Mouse (Mus musculus): Measurements from ENCODE around the gene Slc7a5. TPM values are rescaled to one million over a fixed set of nuclear protein-coding genes. Genes with fewer than 3 reads are reported as not detected.

Gene Slc7a5
- polyA plus RNA-seq, 1 experiment from 2014 or later: 18.4 TPM

DNA sequence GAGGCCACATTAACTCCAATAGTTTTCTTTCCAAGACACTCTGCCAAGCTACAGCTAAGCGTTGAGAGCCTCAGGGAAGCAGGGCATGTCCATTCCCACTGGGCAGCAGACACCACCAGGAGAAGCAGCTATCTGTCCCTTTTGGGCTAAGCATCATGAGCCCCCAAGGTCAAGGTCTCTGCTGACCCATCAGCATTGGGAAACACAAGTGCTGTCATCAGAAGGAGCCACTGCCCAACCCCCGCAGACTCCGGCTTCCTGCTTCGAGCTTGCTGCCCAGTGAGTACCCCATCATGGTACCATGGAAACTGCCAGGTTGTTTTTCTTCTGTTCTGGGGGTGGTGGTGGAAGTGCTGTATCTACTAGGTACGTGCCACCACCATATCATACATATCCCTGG is 39.3 kb downstream of the Slc7a5 start:
- no peak overlapping the region for H3K4me3 ChIP-seq (ENCODE audit: low read depth, low read length)
- no peak overlapping the region for H3K4me2 ChIP-seq
- 80% methylated on average over 5 of the region's 5 CpGs for WGBS (ENCODE audit: insufficient replicate concordance)
- peaks cover 7% of the 10 kb centered on the region for H3K4me1 ChIP-seq (ENCODE audit: control insufficient read depth, insufficient read depth, low read length)
- no peaks in the 10 kb centered on the region for H3K36me3 ChIP-seq (ENCODE audit: control insufficient read depth, insufficient read depth, low read length)
- H3K9me3 ChIP-seq (replicated peaks; ENCODE audit: control insufficient read depth, low read length): no peaks in the 10 kb centered on the region
- H3K27ac ChIP-seq (ENCODE audit: low read depth, low read length): no peak overlapping the region
- no peak for ATAC-seq (replicated peaks; ENCODE audit: insufficient number of reproducible peaks, low FRiP score, low TSS enrichment)
- peaks cover 6% of the 10 kb centered on the region for H3K27me3 ChIP-seq (ENCODE audit: control insufficient read depth, insufficient read depth, low read length)
- no peak overlapping the region for H3K9ac ChIP-seq (ENCODE audit: low read depth, low read length)

GRCm38 (mm10) chr8:121865356-121865755 is 42.1 kb downstream of the Slc7a5 start:
- Histone ChIP-seq H3K4me1 (ENCODE audit: control insufficient read depth, insufficient read depth, low read length) (no peaks in the 10 kb centered on the region), H3K27me3 (ENCODE audit: control insufficient read depth, insufficient read depth, low read length) (no peaks in the 10 kb centered on the region), H3K4me2 (no peak overlapping the region), H3K4me3 (ENCODE audit: low read depth, low read length) (no peak overlapping the region), H3K36me3 (ENCODE audit: control insufficient read depth, insufficient read depth, low read length) (no peaks in the 10 kb centered on the region), H3K9ac (ENCODE audit: low read depth, low read length) (no peak overlapping the region), H3K9me3 (replicated peaks; ENCODE audit: control insufficient read depth, low read length) (no peaks in the 10 kb centered on the region), H3K27ac (ENCODE audit: low read depth, low read length) (no peak overlapping the region)
- no peak for ATAC-seq (replicated peaks; ENCODE audit: insufficient number of reproducible peaks, low FRiP score, low TSS enrichment)
- WGBS (ENCODE audit: insufficient replicate concordance): 76% methylated on average over 8 of the region's 8 CpGs

GRCm38 (mm10) chr8:121861806-121862548 is 45.5 kb downstream of the Slc7a5 start:
- Histone ChIP-seq H3K9me3 (replicated peaks; ENCODE audit: control insufficient read depth, low read length) (no peaks in the 10 kb centered on the region), H3K36me3 (ENCODE audit: control insufficient read depth, insufficient read depth, low read length) (no peaks in the 10 kb centered on the region), H3K27me3 (ENCODE audit: control insufficient read depth, insufficient read depth, low read length) (no peaks in the 10 kb centered on the region), H3K9ac (ENCODE audit: low read depth, low read length) (no peak overlapping the region), H3K4me3 (ENCODE audit: low read depth, low read length) (no peak overlapping the region), H3K4me2 (no peak overlapping the region), H3K4me1 (ENCODE audit: control insufficient read depth, insufficient read depth, low read length) (no peaks in the 10 kb centered on the region), H3K27ac (ENCODE audit: low read depth, low read length) (no peak overlapping the region)
- no peak for ATAC-seq (replicated peaks; ENCODE audit: insufficient number of reproducible peaks, low FRiP score, low TSS enrichment)
- 63% methylated on average over 12 of the region's 12 CpGs for WGBS (ENCODE audit: insufficient replicate concordance)

DNA sequence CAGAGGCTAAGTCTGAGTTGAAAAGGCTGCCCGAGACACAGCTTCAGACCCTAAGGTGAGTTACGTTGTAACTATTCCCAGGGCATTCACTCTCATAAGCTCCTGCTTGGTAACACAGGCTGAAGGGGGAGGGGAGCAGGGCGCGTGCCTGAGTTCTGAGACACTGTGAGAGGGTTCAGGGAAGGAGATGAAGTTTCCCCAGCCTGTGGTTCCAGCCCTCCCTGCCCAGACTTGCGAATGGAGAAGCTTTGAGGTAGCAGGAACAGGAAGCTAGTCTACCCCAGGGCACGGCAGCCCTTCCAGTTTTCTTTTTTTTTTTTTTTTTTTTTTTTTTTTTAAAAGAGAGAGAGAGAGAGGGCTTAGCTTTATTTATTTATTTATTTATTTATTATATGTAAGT is 46.2 kb downstream of the Slc7a5 start:
- no peaks in the 10 kb centered on the region for H3K9me3 ChIP-seq (replicated peaks; ENCODE audit: control insufficient read depth, low read length)
- no peaks in the 10 kb centered on the region for H3K36me3 ChIP-seq (ENCODE audit: control insufficient read depth, insufficient read depth, low read length)
- WGBS (ENCODE audit: insufficient replicate concordance): 44% methylated on average over 6 of the region's 6 CpGs
- H3K27me3 ChIP-seq (ENCODE audit: control insufficient read depth, insufficient read depth, low read length): no peaks in the 10 kb centered on the region
- ATAC-seq (replicated peaks; ENCODE audit: insufficient number of reproducible peaks, low FRiP score, low TSS enrichment): no peak
- H3K4me3 ChIP-seq (ENCODE audit: low read depth, low read length): no peak overlapping the region
- H3K4me2 ChIP-seq: no peak overlapping the region; the same call in 1 of the 2 replicates
- no peak overlapping the region for H3K9ac ChIP-seq (ENCODE audit: low read depth, low read length)
- H3K4me1 ChIP-seq (ENCODE audit: control insufficient read depth, insufficient read depth, low read length): no peaks in the 10 kb centered on the region
- no peak overlapping the region for H3K27ac ChIP-seq (ENCODE audit: low read depth, low read length)

DNA sequence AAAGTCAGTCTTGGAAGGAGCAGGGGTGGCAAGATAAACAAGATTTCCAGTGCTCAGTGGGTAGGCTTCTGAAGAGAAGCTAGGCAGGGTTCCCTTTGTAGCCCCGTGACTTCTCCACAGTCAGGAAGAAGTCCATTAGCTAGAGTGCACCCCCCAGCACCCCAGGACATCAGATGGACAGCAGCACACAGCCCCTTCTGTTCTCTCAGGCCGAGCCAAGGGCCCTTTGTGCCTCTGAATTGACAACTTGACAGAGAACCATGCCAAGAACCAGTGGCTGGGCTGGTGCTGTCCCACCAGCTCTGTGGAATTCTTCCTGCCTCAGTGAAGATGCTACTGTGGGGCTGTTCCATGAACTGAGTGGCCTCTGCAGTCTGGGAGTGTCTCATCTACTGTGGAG is 49.7 kb downstream of the Slc7a5 start:
- ATAC-seq (replicated peaks; ENCODE audit: insufficient number of reproducible peaks, low FRiP score, low TSS enrichment): no peak
- 31% methylated on average over 2 of the region's 2 CpGs for WGBS (ENCODE audit: insufficient replicate concordance)
- no peaks in the 10 kb centered on the region for H3K27me3 ChIP-seq (ENCODE audit: control insufficient read depth, insufficient read depth, low read length)
- H3K36me3 ChIP-seq (ENCODE audit: control insufficient read depth, insufficient read depth, low read length): no peaks in the 10 kb centered on the region
- peaks cover under 1% of the 10 kb centered on the region; the same call in 1 of the 2 replicates for H3K4me1 ChIP-seq (ENCODE audit: control insufficient read depth, insufficient read depth, low read length)
- H3K4me2 ChIP-seq: no peak overlapping the region
- H3K9me3 ChIP-seq (replicated peaks; ENCODE audit: control insufficient read depth, low read length): no peaks in the 10 kb centered on the region; the same call in 1 of the 2 replicates
- H3K27ac ChIP-seq (ENCODE audit: low read depth, low read length): no peak overlapping the region
- H3K9ac ChIP-seq (ENCODE audit: low read depth, low read length): no peak overlapping the region
- H3K4me3 ChIP-seq (ENCODE audit: low read depth, low read length): no peak overlapping the region

- Histone ChIP-seq H3K4me3 (ENCODE audit: low read depth, low read length) (no peak overlapping the region), H3K9me3 (replicated peaks; ENCODE audit: control insufficient read depth, low read length) (no peaks in the 10 kb centered on the region; the same call in 1 of the 2 replicates), H3K4me2 (no peak overlapping the region), H3K27ac (ENCODE audit: low read depth, low read length) (no peak overlapping the region), H3K9ac (ENCODE audit: low read depth, low read length) (no peak overlapping the region), H3K36me3 (ENCODE audit: control insufficient read depth, insufficient read depth, low read length) (no peaks in the 10 kb centered on the region), H3K4me1 (ENCODE audit: control insufficient read depth, insufficient read depth, low read length) (peaks cover 4% of the 10 kb centered on the region), H3K27me3 (ENCODE audit: control insufficient read depth, insufficient read depth, low read length) (no peaks in the 10 kb centered on the region)
- 66% methylated on average over 9 of the region's 9 CpGs for WGBS (ENCODE audit: insufficient replicate concordance)
- ATAC-seq (replicated peaks; ENCODE audit: insufficient number of reproducible peaks, low FRiP score, low TSS enrichment): no peak
These were observed 50.2 kb downstream of the Slc7a5 start for GRCm38 (mm10) chr8:121857331-121857730.

GRCm38 (mm10) chr8:121856071-121856746 is 51.3 kb downstream of the Slc7a5 start:
- no peak overlapping the region for H3K4me3 ChIP-seq (ENCODE audit: low read depth, low read length)
- no peaks in the 10 kb centered on the region for H3K27me3 ChIP-seq (ENCODE audit: control insufficient read depth, insufficient read depth, low read length)
- H3K4me1 ChIP-seq (ENCODE audit: control insufficient read depth, insufficient read depth, low read length): peaks cover 5% of the 10 kb centered on the region
- 81% methylated on average over 14 of the region's 14 CpGs for WGBS (ENCODE audit: insufficient replicate concordance)
- no peak overlapping the region for H3K27ac ChIP-seq (ENCODE audit: low read depth, low read length)
- H3K36me3 ChIP-seq (ENCODE audit: control insufficient read depth, insufficient read depth, low read length): no peaks in the 10 kb centered on the region
- no peaks in the 10 kb centered on the region; the same call in 1 of the 2 replicates for H3K9me3 ChIP-seq (replicated peaks; ENCODE audit: control insufficient read depth, low read length)
- ATAC-seq (replicated peaks; ENCODE audit: insufficient number of reproducible peaks, low FRiP score, low TSS enrichment): no peak
- no peak overlapping the region for H3K9ac ChIP-seq (ENCODE audit: low read depth, low read length)
- H3K4me2 ChIP-seq: no peak overlapping the region

- Histone ChIP-seq H3K27ac (ENCODE audit: low read depth, low read length) (no peak overlapping the region), H3K36me3 (ENCODE audit: control insufficient read depth, insufficient read depth, low read length) (no peaks in the 10 kb centered on the region), H3K4me2 (no peak overlapping the region), H3K4me1 (ENCODE audit: control insufficient read depth, insufficient read depth, low read length) (peaks cover 8% of the 10 kb centered on the region), H3K4me3 (ENCODE audit: low read depth, low read length) (no peak overlapping the region), H3K27me3 (ENCODE audit: control insufficient read depth, insufficient read depth, low read length) (no peaks in the 10 kb centered on the region), H3K9me3 (replicated peaks; ENCODE audit: control insufficient read depth, low read length) (no peaks in the 10 kb centered on the region; the same call in 1 of the 2 replicates), H3K9ac (ENCODE audit: low read depth, low read length) (no peak overlapping the region)
- no peak for ATAC-seq (replicated peaks; ENCODE audit: insufficient number of reproducible peaks, low FRiP score, low TSS enrichment)
- WGBS (ENCODE audit: insufficient replicate concordance): 68% methylated on average over 2 of the region's 2 CpGs
These were observed 53.9 kb downstream of the Slc7a5 start for GRCm38 (mm10) chr8:121853586-121853985.
